Mouse (Mus musculus): ENCODE measurements around the gene Acp4. TPM values are rescaled to one million over a fixed set of nuclear protein-coding genes. Genes with fewer than 3 reads are reported as not detected.

Gene Acp4
- total RNA-seq (2014; rRNA removed; ENCODE audit: low replicate concordance) (not detected in 2 replicates), polyA plus RNA-seq (2015; fragmentation: Nextera tagmentation; extraction: Ambion mirVana) (not detected in 2 replicates)

- Histone ChIP-seq H3K4me3 (ENCODE audit: low read depth, low read length) (no peak within 1 kb of the TSS), H3K9ac (replicated peaks; ENCODE audit: low read depth, low read length) (no peak within 1 kb of the TSS), H3K4me2 (ENCODE audit: low read depth, low read length) (no peak within 1 kb of the TSS), H3K9me3 (replicated peaks; ENCODE audit: control insufficient read depth, low read length) (no peaks in the 10 kb centered on the region), H3K27ac (ENCODE audit: low read depth) (no peak within 1 kb of the TSS), H3K36me3 (replicated peaks; ENCODE audit: control insufficient read depth, insufficient read depth, low read length) (peaks cover 15% of the 10 kb centered on the region; the same call in 1 of the 2 replicates), H3K4me1 (ENCODE audit: control insufficient read depth, insufficient read depth) (no peaks in the 10 kb centered on the region), H3K27me3 (ENCODE audit: control insufficient read depth, insufficient read depth, low read length) (peaks cover 5% of the 10 kb centered on the region; the same call in 1 of the 2 replicates)
- ATAC-seq (ENCODE audit: insufficient read depth, low read depth) (no peak), DNase-seq (ENCODE audit: low spot score) (no peak)
- 77% methylated on average over 4 of the region's 4 CpGs for WGBS
- TF ChIP-seq CTCF (IDR thresholded peaks at IDR 0.05; ENCODE audit: low read depth) = no peak
- no peak for TF ChIP-seq EP300 (IDR thresholded peaks at IDR 0.05; ENCODE audit: low read depth)
Observed at GRCm38 (mm10) chr7:44257278-44257677, at the start of gene Acp4. Acp4 (minus strand) TSS chr7:44257378.

DNA sequence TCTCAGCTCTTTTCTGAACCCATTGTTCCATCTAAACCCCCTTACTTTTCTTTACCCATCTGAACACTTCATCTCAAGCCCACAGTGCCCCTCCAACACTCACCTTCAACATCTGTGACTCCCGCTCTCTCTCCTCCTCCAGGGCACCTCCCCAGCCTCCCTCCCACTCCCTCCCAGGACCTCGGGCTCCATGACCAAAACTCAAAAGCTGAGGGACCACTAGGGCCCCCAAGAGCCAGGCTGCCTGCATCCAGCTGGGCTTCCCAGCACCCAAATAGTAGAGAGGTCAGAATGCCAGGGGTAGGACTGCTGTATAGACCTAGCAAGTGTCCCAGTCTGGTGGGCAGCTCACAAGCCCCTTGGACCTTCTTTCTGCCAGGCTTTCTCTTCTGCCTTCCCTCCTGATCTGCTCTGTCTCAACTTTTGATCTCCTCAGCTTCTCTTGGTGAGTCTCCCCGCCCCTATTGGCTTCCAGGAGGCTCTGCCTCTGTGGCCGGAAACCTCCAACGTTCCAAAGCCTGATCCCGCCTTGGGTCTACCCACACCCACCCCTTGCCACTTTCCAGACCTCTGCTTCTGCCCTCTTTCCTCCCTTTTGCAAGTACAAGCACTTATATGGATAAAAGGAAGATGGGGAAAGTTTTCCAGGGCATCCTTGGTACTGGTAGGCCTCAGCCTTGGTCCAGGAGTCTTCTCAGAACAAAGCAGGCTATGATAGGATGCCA is 49.5 kb upstream of the Acp4 start, which contains the start of gene Clec11a:
Gene Clec11a (minus strand): TSS at position 387 of the 725 bp plus-strand sequence.
- Histone ChIP-seq H3K4me2 (ENCODE audit: low read depth, low read length) (peak within 1 kb of the TSS; percentile 75), H3K4me3 (ENCODE audit: low read depth, low read length) (no peak within 1 kb of the TSS), H3K4me1 (ENCODE audit: control insufficient read depth, insufficient read depth) (peaks cover 18% of the 10 kb centered on the region), H3K27me3 (ENCODE audit: control insufficient read depth, insufficient read depth, low read length) (peaks cover 27% of the 10 kb centered on the region), H3K27ac (ENCODE audit: low read depth) (no peak within 1 kb of the TSS), H3K9me3 (replicated peaks; ENCODE audit: control insufficient read depth, low read length) (no peaks in the 10 kb centered on the region), H3K9ac (replicated peaks; ENCODE audit: low read depth, low read length) (no peak within 1 kb of the TSS), H3K36me3 (replicated peaks; ENCODE audit: control insufficient read depth, insufficient read depth, low read length) (no peaks in the 10 kb centered on the region)
- no peak for ATAC-seq (ENCODE audit: insufficient read depth, low read depth)
- no peak for TF ChIP-seq EP300 (IDR thresholded peaks at IDR 0.05; ENCODE audit: low read depth)
- TF ChIP-seq CTCF (IDR thresholded peaks at IDR 0.05; ENCODE audit: low read depth) = no peak
- DNase-seq (ENCODE audit: low spot score) = no peak
- 69% methylated on average over 6 of the region's 6 CpGs for WGBS

DNA sequence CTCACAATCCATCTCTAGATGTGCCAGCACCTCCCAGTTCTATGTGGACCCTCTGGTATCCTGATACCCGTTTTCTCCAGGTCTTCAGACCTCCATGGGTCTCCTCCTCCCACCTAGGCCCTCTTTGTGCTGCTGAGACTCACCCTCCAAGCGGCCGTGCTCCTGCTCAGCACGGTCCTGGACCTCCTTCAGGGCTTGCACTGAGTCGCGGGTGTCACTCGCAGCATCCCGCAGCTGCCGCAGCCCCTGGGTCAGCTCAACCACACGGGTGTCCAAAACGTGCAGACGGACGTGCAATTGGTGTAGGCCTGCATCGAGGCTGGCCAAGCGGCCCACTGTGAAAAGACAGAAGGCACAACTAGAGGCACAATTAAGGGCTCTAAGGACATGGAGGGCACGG is 48.5 kb upstream of the Acp4 start:
- H3K9ac ChIP-seq (replicated peaks; ENCODE audit: low read depth, low read length) = no peak overlapping the region
- no peaks in the 10 kb centered on the region for H3K9me3 ChIP-seq (replicated peaks; ENCODE audit: control insufficient read depth, low read length)
- TF ChIP-seq EP300 (IDR thresholded peaks at IDR 0.05; ENCODE audit: low read depth) = no peak
- TF ChIP-seq CTCF (IDR thresholded peaks at IDR 0.05; ENCODE audit: low read depth) = no peak
- DNase-seq (ENCODE audit: low spot score) (no peak), ATAC-seq (ENCODE audit: insufficient read depth, low read depth) (no peak)
- H3K27ac ChIP-seq (ENCODE audit: low read depth) = no peak overlapping the region
- peaks cover 9% of the 10 kb centered on the region for H3K4me1 ChIP-seq (ENCODE audit: control insufficient read depth, insufficient read depth)
- peaks cover 18% of the 10 kb centered on the region; the same call in 1 of the 2 replicates for H3K27me3 ChIP-seq (ENCODE audit: control insufficient read depth, insufficient read depth, low read length)
- WGBS = 17% methylated on average over 16 of the region's 16 CpGs
- no peaks in the 10 kb centered on the region for H3K36me3 ChIP-seq (replicated peaks; ENCODE audit: control insufficient read depth, insufficient read depth, low read length)
- H3K4me3 ChIP-seq (ENCODE audit: low read depth, low read length) = no peak overlapping the region
- peak overlapping the region; percentile 75 for H3K4me2 ChIP-seq (ENCODE audit: low read depth, low read length)

DNA sequence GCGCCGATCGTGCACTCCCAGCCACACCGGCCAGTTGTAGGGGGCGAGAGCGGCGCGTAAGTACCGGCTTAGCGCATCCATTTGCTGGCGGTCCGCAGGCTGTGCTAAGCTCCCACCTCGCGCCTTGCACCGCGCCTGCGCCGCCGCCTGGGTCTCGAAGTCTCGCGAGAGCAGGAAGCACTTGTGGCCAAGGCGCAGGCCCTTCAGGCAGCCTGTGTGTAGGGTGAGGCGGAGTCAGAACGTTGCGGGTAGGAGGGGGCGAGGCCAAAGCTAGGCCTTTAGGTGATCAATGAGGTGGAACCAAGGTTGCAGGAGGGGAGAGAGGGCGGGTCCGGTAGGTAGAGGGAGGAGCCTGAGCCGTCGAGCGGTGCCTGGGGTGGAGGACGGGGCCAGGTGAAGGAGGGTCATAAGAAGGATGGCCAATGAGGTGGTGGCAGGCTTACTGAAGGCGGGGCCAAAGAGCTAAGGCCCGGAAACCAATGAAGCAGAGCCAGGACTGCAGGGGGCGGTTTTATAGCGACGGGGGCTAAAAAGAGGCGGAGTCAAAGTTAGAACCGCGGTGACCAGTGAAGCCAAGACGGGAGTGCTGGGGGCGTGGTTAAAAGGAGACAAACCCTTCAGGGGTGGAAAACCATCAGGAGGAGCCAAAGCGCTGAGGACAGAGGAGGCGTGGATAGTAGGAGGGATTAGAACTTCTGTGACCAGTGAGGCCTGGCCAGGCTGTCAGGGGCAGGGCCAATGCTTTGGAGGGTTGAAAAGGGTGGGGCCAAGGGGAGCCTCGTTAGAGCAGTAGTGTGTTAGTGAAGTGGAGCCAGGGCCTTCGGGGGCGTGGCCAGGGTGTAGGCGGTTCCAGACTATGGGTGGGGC is 47.8 kb upstream of the Acp4 start:
- peak overlapping the region; percentile 59 for H3K4me3 ChIP-seq (ENCODE audit: low read depth, low read length)
- DNase-seq (ENCODE audit: low spot score) = peak; percentile 99
- H3K4me2 ChIP-seq (ENCODE audit: low read depth, low read length) = peak overlapping the region; percentile 75
- H3K27ac ChIP-seq (ENCODE audit: low read depth) = peak overlapping the region; percentile 79
- no peaks in the 10 kb centered on the region for H3K9me3 ChIP-seq (replicated peaks; ENCODE audit: control insufficient read depth, low read length)
- peak overlapping the region; percentile 71 for H3K9ac ChIP-seq (replicated peaks; ENCODE audit: low read depth, low read length)
- H3K4me1 ChIP-seq (ENCODE audit: control insufficient read depth, insufficient read depth) = 0 out of 2 replicates have a peak, but pooled peaks cover 4% of the 10 kb centered on the region
- no peaks in the 10 kb centered on the region for H3K36me3 ChIP-seq (replicated peaks; ENCODE audit: control insufficient read depth, insufficient read depth, low read length)
- TF ChIP-seq EP300 (IDR thresholded peaks at IDR 0.05; ENCODE audit: low read depth) (0 out of 2 replicates have a peak, but pooled peaks have one; percentile 40), CTCF (IDR thresholded peaks at IDR 0.05; ENCODE audit: low read depth) (no peak)
- WGBS = under 1% methylated on average over 49 of the region's 49 CpGs
- peak; percentile 90 for ATAC-seq (ENCODE audit: insufficient read depth, low read depth)
- H3K27me3 ChIP-seq (ENCODE audit: control insufficient read depth, insufficient read depth, low read length) = peaks cover 12% of the 10 kb centered on the region; the same call in 1 of the 2 replicates

DNA sequence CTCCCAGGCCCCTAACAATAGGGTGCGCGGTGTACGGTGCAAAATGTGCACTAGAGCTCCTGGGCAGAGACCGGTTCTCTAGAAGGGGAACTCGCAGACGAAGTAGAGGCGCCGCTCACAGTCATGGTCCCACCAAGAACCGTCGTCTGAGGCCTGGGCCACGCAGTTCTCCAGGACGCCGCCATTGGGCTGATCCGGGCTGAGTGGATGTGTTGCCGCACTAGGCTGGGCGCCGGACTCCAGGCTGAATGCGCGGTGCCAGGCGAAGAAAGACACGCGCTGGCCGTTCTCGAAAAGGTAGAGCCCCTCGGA is 47.2 kb upstream of the Acp4 start:
- 0 out of 2 replicates have a peak, but pooled peaks cover 4% of the 10 kb centered on the region for H3K4me1 ChIP-seq (ENCODE audit: control insufficient read depth, insufficient read depth)
- H3K36me3 ChIP-seq (replicated peaks; ENCODE audit: control insufficient read depth, insufficient read depth, low read length) = no peaks in the 10 kb centered on the region
- H3K27ac ChIP-seq (ENCODE audit: low read depth) = peak overlapping the region; percentile 79
- under 1% methylated on average over 25 of the region's 25 CpGs for WGBS
- no peaks in the 10 kb centered on the region for H3K9me3 ChIP-seq (replicated peaks; ENCODE audit: control insufficient read depth, low read length)
- H3K9ac ChIP-seq (replicated peaks; ENCODE audit: low read depth, low read length) = peak overlapping the region; percentile 71
- TF ChIP-seq CTCF (IDR thresholded peaks at IDR 0.05; ENCODE audit: low read depth) (no peak), EP300 (IDR thresholded peaks at IDR 0.05; ENCODE audit: low read depth) (no peak)
- peak overlapping the region; percentile 59 for H3K4me3 ChIP-seq (ENCODE audit: low read depth, low read length)
- peak overlapping the region; percentile 75 for H3K4me2 ChIP-seq (ENCODE audit: low read depth, low read length)
- DNase-seq (ENCODE audit: low spot score) (no peak), ATAC-seq (ENCODE audit: insufficient read depth, low read depth) (peak; percentile 10)
- peaks cover 8% of the 10 kb centered on the region; the same call in 1 of the 2 replicates for H3K27me3 ChIP-seq (ENCODE audit: control insufficient read depth, insufficient read depth, low read length)
